Mouse (Mus musculus): Measurements from ENCODE around the gene Anapc15-ps. TPM values are rescaled to one million over a fixed set of nuclear protein-coding genes. Genes with fewer than 3 reads are reported as not detected.

Gene Anapc15-ps
- total RNA-seq, 1 experiment from 2014 or later: not detected

DNA sequence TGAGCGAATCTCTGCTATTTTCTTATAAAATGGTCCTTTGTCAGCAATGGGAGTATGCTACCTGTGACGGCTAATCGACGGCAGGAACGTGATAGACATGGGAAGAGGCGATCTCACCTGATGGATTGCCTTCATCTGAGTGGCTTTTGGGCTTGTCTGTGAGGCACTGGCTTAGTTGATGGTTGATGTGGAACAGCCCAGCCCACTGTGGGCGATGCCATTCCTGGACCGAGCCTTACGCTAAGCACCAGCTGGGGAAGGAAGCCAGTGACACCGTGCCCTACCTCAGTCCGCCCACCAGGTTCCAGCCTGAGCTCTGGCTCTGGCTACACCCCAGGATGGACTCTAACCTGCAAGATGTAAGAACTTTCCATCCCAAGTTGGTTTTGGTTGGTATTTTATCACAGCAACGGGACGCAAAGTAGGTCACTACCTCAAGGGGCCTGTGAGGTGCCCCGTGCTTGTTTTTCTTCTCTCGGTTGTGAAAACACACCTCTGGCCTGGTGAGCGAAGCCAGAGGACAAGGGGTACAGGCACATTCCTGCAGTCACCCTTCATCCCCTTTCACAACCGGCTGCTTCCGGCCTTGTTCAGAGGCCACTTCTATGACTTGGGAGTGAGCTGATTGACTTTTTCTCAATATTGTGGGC lies 22.5 kb upstream of the Anapc15-ps start:
- ATAC-seq (replicated peaks; ENCODE audit: insufficient number of reproducible peaks, low FRiP score, low TSS enrichment, poor library complexity, severe bottlenecking): no peak

DNA sequence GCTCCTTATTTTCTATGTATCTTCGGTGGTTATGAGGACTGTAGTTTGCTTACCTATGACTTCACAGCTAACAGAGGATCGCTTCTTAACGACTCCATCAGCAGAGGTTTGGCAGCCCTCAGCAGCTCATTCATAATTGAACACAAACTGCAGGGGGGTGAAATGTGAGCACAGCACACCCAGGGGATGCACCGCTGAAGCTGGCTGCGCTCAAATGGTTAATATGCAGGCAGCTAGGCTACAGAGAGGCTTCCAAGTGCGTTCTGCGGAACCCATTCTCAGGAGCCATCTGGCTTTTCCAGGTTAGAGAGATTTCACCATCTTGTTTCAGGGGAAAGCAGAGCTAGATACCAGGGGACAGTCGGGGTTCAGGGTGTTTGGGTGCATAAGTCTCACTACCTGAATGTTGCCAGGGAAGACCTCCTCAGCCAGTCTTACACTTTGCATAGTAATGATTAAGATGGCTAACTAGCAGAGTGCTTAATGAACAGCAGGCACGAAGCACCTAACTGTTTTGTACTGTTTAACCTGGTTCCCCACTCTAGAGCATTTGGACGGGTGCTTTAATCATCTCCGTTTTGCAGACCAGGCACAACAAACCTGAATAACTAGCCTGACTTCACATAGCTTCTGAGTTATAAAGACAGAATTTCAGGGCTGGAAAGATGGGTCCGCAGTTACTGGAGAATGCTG lies 21.5 kb upstream of the Anapc15-ps start:
- no peak for ATAC-seq (replicated peaks; ENCODE audit: insufficient number of reproducible peaks, low FRiP score, low TSS enrichment, poor library complexity, severe bottlenecking)

DNA sequence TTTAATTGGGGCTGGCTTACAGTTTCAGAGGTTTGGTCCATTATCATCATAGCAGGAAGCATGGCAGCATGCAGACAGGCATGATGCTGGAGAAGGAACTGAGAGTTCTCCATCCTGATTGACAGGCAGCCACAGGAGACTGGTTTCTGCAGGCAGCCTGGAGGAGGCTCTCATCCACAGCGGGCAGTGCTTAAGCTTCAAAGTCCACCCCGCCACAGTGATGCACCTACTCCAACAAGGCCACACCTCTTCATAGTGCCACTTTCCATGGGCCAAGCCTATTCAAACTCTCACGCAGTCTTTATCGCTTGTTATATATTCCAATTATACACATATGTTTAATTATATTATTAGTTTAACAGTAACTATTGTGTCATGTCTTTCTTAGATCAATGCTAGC lies 18.1 kb upstream of the Anapc15-ps start:
- no peak for ATAC-seq (replicated peaks; ENCODE audit: insufficient number of reproducible peaks, low FRiP score, low TSS enrichment, poor library complexity, severe bottlenecking)

DNA sequence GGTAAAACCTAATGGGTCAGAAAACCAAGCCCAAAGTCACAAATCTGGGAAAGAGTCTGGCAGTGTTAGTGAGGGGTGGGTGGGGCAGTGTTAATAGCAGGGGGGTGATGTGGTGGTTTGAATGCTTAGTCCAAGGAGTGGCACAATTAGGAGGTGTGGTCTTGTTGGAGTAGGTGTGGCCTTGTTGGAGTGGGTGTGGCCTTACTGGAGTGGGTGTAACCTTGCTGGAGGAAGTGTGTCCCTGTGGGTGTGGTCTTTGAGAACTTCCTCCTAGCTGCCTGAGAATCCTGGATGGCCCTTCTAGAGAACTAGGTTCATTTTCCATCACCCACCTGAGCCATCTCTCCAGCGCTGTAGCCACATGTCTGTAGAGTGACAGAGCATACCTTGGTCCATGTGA lies 16.6 kb upstream of the Anapc15-ps start:
- no peak; the same call in 1 of the 2 replicates for ATAC-seq (replicated peaks; ENCODE audit: insufficient number of reproducible peaks, low FRiP score, low TSS enrichment, poor library complexity, severe bottlenecking)

DNA sequence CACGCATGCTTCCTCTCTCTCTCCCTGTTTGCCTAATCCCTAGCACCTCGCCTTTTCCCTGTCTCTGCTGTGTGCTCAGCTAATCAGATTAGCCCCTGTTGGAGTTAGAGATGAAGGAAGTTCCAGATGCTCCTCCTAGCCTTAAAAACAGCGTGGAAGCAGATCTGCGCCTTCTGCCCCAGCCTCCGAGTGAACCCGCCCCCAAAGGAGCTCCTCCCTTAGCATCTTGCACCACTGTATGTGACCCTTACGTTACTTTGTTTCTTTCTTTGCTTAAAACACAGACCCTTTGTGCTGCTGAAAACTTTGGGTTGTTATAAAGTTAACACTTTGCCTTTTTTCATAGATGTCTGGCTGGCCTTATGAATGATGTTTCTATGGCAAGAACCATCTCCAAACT lies 15.8 kb upstream of the Anapc15-ps start:
- ATAC-seq (replicated peaks; ENCODE audit: insufficient number of reproducible peaks, low FRiP score, low TSS enrichment, poor library complexity, severe bottlenecking): no peak

DNA sequence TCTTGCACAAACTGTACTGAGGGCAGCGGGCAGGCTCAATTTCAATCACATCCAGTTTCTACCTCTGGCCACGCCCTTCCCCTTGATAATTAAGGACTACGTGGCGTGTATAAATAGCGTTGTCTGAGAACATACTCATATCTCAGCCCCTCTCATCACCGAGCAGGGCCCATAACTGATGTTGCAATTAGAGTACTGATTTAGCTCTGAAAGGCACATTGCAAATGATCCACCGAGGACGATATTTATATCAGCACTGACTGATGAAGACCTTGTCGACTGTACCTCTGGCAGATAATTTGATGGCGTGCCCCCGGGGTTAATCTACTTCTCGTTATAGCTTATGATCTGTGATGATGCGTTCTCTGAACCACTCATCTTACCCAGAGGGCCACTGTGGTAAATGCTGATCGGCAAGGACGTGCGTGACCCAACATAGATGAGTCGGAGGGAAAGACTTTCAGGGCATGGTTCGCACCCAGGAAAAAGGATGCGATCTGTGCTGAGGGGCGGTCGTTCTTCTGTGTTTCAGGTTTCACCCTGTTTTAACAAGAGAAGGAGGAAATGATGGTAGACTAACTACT lies 14.4 kb upstream of the Anapc15-ps start:
- no peak for ATAC-seq (replicated peaks; ENCODE audit: insufficient number of reproducible peaks, low FRiP score, low TSS enrichment, poor library complexity, severe bottlenecking)

DNA sequence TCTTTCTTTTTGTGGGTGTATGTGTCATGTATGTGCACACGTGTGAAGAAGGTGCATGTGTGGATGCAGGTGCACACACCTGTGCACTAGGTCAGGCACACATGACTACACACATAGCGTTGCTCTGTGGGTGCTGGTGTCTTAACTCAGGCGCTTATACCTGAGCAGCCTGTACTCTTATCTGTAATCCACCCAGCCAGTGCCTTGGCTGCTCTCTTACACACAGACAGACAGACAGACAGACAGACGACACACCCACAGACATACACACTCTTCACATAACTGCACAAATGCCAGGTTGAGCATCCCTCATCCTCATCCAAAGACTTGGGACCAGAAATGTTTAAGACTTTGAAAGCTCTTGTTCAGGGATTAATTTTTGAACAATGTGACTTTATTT lies 12.8 kb upstream of the Anapc15-ps start:
- ATAC-seq (replicated peaks; ENCODE audit: insufficient number of reproducible peaks, low FRiP score, low TSS enrichment, poor library complexity, severe bottlenecking): no peak

DNA sequence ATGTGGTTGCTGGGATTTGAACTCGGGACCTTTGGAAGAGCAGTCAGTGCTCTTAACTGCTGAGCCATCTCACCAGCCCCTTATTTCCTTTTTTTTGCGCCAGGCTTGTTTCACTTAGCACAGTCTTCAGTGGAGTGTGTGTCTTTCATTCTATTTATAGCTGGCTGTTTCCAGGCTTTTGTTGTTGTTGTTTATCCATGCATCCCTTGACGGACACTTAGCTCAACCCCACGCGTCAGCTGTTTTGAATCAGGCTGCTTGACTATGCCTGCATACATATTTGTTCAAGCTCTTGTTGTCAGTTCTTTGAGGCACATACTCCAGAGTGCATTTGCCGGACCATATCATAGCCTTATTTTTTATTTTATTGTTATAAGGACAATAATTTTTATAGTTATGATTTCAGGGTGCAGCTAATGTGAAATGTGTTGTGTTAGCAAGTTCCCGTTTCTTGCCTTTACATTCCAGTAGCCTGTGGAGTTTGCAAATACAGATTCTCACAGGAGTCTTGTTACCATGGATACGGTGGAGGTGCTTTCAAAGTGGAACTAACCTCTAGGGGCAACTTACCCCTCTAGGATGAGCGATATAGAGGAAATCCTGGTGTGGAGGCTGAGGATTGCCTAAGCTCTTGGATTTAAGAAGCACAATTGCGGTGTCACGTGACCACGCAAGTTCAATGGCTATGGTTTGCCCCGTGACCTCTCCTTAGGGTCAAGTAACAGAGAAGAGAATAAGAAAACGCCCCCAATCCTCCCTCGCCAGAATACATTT lies 11.7 kb upstream of the Anapc15-ps start:
- ATAC-seq (replicated peaks; ENCODE audit: insufficient number of reproducible peaks, low FRiP score, low TSS enrichment, poor library complexity, severe bottlenecking): no peak

DNA sequence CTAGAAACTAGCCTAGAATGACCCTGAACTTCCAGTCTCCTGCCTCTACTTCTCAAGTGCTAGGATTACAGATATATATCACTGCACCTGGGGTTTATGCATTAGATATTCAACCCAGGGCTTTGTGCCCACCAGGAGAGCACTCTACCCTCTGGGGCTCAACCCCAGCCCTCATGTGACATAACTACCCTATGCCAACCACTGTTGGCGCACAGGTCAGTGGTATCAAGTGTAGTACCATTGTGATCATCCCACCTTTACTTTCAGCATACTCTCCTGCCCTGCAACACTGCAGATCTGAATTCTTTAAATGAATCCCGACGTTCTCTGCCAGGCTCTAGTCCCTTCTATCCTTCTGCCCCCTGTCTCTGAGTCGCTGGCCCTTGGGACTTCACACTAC lies 11.0 kb upstream of the Anapc15-ps start:
- no peak for ATAC-seq (replicated peaks; ENCODE audit: insufficient number of reproducible peaks, low FRiP score, low TSS enrichment, poor library complexity, severe bottlenecking)

DNA sequence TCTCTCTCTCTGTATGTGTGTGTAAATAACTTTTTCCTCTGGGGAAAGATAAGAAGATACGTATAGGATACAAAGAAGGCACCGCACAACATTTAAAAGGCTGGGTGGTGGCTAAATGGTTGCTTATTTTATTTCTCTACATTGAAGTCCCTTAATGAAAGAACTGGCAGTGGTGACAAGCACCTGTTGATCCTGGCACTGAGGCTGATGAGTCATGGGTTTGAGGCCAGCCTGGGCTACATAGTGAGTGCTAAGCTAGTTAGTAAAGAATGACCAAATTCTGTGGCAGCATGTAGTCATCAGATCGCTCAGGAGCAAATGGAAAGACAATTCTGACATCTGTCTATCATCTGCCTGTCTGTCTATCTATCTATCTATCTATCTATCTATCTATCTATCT lies 10.5 kb upstream of the Anapc15-ps start:
- ATAC-seq (replicated peaks; ENCODE audit: insufficient number of reproducible peaks, low FRiP score, low TSS enrichment, poor library complexity, severe bottlenecking): no peak

DNA sequence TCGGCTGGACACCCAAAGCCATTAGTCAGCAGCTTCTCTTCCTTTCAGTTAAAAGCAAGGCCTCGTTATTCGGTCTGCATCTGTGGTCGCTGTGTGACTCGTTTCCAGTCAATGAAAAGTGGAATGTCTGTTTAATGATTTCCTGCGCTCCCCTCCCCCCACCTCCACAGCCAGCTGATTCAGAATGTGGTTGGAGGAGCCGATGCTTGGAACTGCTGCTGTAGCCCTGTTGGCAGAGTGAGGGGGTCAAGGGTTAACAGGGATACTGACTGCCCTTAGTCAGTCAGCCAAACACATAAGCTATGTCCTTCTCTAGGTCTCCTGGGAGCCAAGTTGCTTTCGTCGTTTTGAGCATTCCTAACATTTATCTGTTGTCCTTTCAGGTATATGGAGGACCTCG lies 9.7 kb upstream of the Anapc15-ps start:
- no peak for ATAC-seq (replicated peaks; ENCODE audit: insufficient number of reproducible peaks, low FRiP score, low TSS enrichment, poor library complexity, severe bottlenecking)

DNA sequence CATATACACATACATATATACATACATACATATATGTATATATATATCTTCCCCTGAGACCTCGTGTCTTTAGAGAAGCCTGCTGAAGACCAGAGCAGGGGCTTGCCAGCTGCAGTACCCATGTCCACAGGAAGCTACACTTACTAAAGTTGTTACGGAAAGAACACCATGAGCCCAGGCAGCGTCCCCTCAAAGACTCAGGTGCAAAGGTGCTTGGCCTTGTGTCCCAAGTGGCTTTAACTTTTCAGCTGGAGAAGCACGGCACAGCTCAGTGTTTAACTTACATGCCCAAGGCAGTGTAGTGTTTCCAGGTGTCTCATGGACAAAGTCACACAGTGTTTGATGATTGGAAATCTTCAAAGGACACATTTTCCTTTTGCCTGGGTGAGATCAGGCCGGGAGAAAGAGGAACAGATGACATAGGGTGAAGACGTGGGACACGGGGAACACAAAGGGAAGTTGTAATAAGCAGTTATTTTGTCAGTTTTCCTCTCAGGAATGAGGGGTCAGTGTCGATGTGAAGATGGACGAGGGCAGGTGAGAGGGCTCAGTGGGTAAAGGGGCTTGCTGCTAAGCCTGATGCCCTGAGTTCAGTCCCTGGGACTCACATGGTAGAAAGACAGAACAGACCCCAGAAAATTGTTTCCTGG lies 9.0 kb upstream of the Anapc15-ps start:
- ATAC-seq (replicated peaks; ENCODE audit: insufficient number of reproducible peaks, low FRiP score, low TSS enrichment, poor library complexity, severe bottlenecking): no peak

DNA sequence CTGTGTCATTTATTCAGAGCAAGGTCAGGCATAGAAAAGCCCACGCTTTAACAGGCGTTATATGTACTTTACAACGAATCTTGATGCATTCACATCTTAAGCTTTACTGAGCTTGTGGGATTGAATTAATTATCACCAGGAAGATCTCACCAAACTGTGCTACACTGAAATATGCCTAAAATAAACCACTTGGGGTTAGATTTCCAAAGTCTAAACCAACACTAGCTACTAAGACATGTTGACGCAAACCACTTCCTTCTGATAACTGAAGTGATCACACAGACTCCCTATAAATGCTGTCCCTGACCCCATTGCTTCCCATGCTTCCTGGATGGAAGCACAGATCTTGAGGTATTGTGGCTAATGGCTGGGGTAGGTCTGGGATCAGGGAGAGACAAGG lies 8.2 kb upstream of the Anapc15-ps start:
- no peak for ATAC-seq (replicated peaks; ENCODE audit: insufficient number of reproducible peaks, low FRiP score, low TSS enrichment, poor library complexity, severe bottlenecking)

DNA sequence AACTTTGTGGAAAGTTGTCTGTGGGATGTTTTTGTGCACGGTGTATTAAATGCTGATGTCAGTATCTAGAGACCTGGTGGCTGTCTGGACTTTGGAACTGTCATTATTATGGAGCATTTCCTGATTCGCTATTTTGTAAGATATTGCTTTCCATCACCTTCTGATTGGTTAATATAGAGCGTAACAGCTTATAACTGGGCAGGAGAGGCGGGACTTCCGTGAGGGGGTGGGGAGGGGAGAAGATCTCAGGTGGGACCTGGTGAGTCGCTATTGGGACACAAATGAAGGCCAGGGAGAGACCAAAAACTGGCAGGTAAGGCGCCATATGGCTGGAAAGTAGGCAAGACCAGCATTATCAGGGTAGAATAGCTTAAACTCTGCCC lies 7.8 kb upstream of the Anapc15-ps start:
- no peak for ATAC-seq (replicated peaks; ENCODE audit: insufficient number of reproducible peaks, low FRiP score, low TSS enrichment, poor library complexity, severe bottlenecking)

DNA sequence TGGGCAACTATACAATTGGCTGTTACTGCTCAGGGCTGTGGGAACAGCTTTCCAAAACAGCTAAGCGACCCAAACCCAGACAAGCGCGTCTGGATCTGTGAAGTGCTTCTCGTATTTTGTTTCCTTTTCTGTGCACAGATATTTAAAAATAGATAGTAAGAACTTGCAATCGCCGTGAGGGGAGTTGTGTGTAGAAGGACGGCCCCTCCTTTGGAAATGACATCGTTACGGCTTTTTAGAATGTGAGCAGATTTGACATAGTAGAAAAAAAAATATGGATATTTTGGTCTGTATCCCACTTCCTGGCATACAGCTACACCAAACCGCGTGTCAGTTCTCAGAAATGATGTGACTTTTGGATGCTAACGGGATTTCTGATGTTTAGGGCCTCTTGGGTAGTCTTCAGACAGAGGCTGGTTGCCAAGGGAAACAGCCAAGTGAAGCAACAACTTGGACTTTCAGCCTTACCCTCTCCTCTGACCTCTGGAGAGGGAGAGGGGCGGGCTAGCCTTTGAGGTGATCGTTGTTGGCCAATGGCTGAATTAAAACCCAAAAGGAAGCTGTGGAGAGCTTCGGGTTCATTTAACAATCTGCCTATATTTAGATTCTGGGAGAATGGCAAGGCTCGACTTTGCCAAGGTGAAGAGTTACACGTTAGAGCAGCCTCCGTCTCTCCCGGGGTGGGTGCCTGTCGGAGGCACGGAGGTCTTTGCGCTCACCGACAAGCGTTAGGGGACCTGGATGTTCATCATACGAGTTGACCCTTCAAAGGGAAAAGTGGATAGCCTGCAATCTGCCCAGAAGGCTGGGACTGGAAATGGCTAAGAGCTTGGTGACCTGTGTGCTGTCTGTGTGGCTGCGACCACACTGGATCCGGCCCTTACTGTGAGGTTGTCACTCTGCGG lies 7.2 kb upstream of the Anapc15-ps start:
- ATAC-seq (replicated peaks; ENCODE audit: insufficient number of reproducible peaks, low FRiP score, low TSS enrichment, poor library complexity, severe bottlenecking): no peak

DNA sequence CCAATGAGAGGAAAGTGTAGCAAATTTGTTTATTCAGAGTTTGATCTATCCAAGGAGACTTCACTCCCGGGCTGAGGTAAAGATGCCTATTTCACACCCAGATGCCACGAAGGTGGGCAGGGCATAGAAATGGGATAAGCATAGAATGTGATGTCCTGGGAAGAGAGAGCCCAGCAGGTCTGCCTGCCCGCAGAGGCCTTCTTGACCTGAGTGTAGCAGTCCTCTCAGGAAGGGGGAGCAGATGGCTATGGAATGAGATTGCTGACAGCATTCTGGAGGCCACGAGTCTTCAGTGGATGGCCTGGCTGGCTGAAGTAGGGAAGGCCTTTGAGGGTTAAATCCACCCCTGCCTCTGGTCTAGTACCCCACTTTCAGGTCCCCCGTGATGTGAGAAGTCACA lies 5.9 kb upstream of the Anapc15-ps start:
- no peak for ATAC-seq (replicated peaks; ENCODE audit: insufficient number of reproducible peaks, low FRiP score, low TSS enrichment, poor library complexity, severe bottlenecking)

DNA sequence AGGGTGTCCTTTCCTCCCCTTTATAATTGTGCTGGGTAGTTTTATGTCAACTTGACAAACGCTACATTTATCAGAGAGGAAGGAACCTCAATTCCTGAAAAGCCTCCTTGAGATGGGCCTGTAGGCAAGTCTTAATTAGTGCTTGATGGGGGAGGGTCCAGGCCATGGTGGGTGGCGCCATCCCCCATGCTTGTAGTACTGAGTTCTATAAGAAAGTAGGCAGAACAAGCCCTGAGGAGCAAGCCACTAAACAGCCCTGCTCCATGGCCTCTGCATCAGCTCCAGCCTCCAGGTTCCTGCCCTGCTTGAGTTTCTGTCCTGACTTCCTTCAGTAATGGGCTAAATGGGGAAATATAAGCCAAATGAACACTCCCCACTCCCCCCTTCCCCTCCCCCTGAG lies 5.4 kb upstream of the Anapc15-ps start:
- ATAC-seq (replicated peaks; ENCODE audit: insufficient number of reproducible peaks, low FRiP score, low TSS enrichment, poor library complexity, severe bottlenecking): no peak

DNA sequence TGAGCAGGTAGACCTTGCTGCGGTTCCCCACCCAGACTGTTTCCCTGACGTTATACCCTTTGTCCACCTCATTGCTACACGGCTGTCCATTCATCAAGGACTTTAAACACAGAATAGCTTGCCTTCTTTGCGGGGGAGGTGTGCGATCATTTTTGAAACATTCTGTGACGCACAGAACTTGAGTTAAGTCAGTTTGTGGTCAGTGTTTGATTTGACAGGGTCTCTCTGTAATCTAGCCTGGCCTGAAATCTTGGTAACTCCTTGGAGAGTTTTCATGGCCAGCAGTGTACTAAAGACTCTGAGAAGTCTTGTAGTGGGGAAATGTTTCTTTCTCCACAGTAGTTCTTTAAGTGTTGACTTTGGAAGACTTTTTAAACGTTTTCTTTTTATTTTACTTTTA lies 5.0 kb upstream of the Anapc15-ps start:
- ATAC-seq (replicated peaks; ENCODE audit: insufficient number of reproducible peaks, low FRiP score, low TSS enrichment, poor library complexity, severe bottlenecking): no peak

Data from monocyte, adult 5-6 weeks (primary cell).